Mouse (Mus musculus) testis, adult 2 months (tissue): ENCODE measurements at regions not wholly inside any gene's neighbourhood (a gene's known extent, or its start where the extent isn't known, plus 50 kb on each side); places are given as distances from the start of the nearest gene placed in this dataset.

Experiments
- CTCF ChIP-seq: fragments of 200-500 bp; IDR thresholded peaks from 2 replicates; pipeline ENCODE4 v1.5.1; 2012; ENCODE audit warnings: low read depth, mild to moderate bottlenecking, inconsistent platforms, low read length, moderate library complexity; ENCODE audit not compliant: control insufficient read depth, insufficient read depth, insufficient replicate concordance
- POLR2A ChIP-seq: fragments of 200-500 bp; IDR thresholded peaks from 2 replicates; pipeline ENCODE4 v1.6.1; 2012; ENCODE audit warnings: low read depth, mild to moderate bottlenecking, inconsistent platforms, low read length, moderate library complexity; ENCODE audit not compliant: control insufficient read depth

DNA sequence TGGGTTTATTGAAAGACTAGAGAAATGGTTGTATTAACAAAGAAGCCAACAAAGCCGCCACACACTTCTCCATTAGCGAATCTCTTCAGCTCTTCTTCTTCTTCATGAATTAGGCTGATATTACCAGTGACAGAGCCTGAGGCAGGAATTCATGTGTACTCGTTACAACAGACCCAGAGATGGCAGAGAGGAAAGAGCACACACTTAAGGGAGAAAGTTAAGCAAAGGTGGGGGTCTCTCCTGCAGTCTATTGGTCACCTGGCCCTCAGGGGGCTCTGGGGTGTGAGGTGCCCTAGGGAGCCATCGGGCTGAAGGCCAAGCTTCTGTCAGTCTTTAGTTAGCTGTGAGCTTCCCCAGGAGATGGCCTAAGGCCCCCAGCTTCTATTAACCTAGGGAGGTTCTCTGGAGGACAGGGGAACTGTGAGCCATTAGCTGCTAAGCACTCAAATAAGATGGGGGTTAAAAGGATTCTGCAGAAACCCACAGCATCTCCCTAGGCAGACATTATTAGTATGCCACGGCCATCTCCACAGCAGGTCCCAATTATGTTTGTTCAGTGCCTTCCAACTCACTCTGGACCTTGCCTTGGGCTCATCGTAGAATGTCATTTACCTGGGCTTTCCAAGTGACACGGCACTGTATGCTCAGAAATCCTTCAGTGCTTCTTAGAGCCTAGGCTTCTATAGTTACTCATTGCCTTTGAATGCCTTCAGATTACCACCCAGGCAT, 541.2 kb downstream of the Plekhb2 start:
- TF ChIP-seq POLR2A (no peak), CTCF (no peak)
